Mouse (Mus musculus): ENCODE measurements at regions not wholly inside any gene's neighbourhood (a gene's known extent, or its start where the extent isn't known, plus 50 kb on each side); places are given as distances from the start of the nearest gene placed in this dataset.

- H3K27me3 ChIP-seq (ENCODE audit: control insufficient read depth, insufficient read depth, low read length), result no peaks in the 10 kb centered on the region
- no peak overlapping the region for H3K4me2 ChIP-seq (ENCODE audit: low read depth, low read length)
- ATAC-seq (replicated peaks; ENCODE audit: extremely low read depth, insufficient read depth, low FRiP score), result no peak
- no peak overlapping the region for H3K4me3 ChIP-seq (ENCODE audit: low read length)
- no peaks in the 10 kb centered on the region for H3K36me3 ChIP-seq (ENCODE audit: control insufficient read depth, insufficient read depth)
- no peaks in the 10 kb centered on the region; the same call in 1 of the 2 replicates for H3K9me3 ChIP-seq (replicated peaks; ENCODE audit: control insufficient read depth, low read length)
- H3K4me1 ChIP-seq (ENCODE audit: control insufficient read depth, insufficient read depth, low read length), result no peaks in the 10 kb centered on the region
- no peak overlapping the region for H3K27ac ChIP-seq (ENCODE audit: low read length)
- H3K9ac ChIP-seq (ENCODE audit: low read length), result no peak overlapping the region
- WGBS, result 83% methylated on average over 1 of the region's 1 CpGs
Observed at GRCm38 (mm10) chr2:109487591-109487990, 186.9 kb upstream of the Bdnf start.

DNA sequence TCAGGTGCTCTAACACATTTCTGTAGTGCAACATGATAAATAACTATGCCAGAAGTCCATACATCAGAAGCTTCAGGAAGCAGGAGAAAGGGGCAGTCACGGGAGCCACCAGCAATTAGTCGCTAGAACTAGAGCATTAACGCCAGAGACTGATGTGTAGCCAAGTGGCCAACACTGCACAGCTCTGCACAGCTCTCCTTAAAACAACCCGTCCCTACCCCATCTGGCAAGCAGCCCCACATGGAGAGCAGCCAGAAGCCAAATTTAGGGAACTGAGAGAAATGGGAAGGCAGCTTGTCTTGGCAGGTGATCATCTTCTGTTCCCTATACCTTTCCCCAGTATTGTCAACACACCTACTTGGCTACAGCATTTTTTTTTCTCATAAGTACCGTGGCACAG is 172.3 kb upstream of the Bdnf start:
- no peak overlapping the region for H3K9ac ChIP-seq (ENCODE audit: low read length)
- no peaks in the 10 kb centered on the region for H3K27me3 ChIP-seq (ENCODE audit: control insufficient read depth, insufficient read depth, low read length)
- no peak overlapping the region for H3K4me2 ChIP-seq (ENCODE audit: low read depth, low read length)
- no peak overlapping the region for H3K27ac ChIP-seq (ENCODE audit: low read length)
- no peak for ATAC-seq (replicated peaks; ENCODE audit: extremely low read depth, insufficient read depth, low FRiP score)
- no peaks in the 10 kb centered on the region for H3K36me3 ChIP-seq (ENCODE audit: control insufficient read depth, insufficient read depth)
- no peak overlapping the region for H3K4me3 ChIP-seq (ENCODE audit: low read length)
- no peaks in the 10 kb centered on the region for H3K9me3 ChIP-seq (replicated peaks; ENCODE audit: control insufficient read depth, low read length)
- no peaks in the 10 kb centered on the region for H3K4me1 ChIP-seq (ENCODE audit: control insufficient read depth, insufficient read depth, low read length)
- 54% methylated on average over 5 of the region's 5 CpGs for WGBS

GRCm38 (mm10) chr2:109504906-109505305 is 169.6 kb upstream of the Bdnf start:
- no peak overlapping the region for H3K9ac ChIP-seq (ENCODE audit: low read length)
- no peak overlapping the region for H3K4me2 ChIP-seq (ENCODE audit: low read depth, low read length)
- H3K27ac ChIP-seq (ENCODE audit: low read length), result no peak overlapping the region
- no peaks in the 10 kb centered on the region for H3K36me3 ChIP-seq (ENCODE audit: control insufficient read depth, insufficient read depth)
- WGBS, result 66% methylated on average over 6 of the region's 6 CpGs
- no peak for ATAC-seq (replicated peaks; ENCODE audit: extremely low read depth, insufficient read depth, low FRiP score)
- H3K4me3 ChIP-seq (ENCODE audit: low read length), result no peak overlapping the region
- no peaks in the 10 kb centered on the region for H3K4me1 ChIP-seq (ENCODE audit: control insufficient read depth, insufficient read depth, low read length)
- no peaks in the 10 kb centered on the region for H3K27me3 ChIP-seq (ENCODE audit: control insufficient read depth, insufficient read depth, low read length)
- no peaks in the 10 kb centered on the region for H3K9me3 ChIP-seq (replicated peaks; ENCODE audit: control insufficient read depth, low read length)

DNA sequence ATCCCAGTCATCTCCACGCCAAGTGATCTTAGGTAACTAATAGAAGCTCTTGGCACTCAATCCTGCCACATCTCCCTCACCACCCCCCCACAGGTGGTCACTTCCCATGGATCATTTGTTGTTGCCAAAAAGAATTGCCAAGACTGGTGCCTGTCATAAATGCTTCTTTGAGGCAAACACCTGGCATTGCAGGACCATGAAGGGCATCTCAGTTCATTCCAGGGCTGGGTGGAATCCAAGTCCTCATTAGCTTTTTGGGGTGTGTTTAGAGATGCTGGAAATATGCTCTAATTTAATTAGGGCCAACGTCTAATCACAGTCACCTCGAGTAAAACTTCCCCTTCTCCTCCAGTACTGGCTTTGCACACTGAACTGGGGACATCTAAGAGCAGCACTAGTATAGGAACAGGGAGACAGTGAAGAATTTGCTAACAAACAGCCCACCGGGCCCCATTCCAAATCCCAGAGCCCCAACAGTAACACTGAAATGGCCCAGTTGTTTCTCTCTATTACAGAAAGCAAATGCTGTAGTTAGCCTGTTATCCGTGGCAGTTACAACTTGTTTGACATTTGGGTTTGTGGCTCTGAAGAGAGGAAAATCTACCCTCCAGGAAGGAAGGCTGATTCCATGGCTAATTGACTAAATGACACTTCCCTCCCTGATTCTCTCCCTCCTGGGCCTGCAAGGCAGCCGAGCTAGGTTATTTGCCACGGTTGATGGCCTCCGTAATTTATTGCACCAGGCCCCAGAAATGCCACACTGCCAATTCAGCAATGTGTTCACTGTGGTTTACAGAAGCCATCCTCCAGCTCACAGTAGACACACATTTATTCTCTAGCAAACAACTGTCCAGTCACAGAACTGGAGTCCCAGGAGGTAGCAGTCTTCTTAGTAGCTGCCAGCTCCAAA is 164.2 kb upstream of the Bdnf start:
- H3K4me1 ChIP-seq (ENCODE audit: control insufficient read depth, insufficient read depth, low read length), result no peaks in the 10 kb centered on the region
- 77% methylated on average over 8 of the region's 8 CpGs for WGBS
- ATAC-seq (replicated peaks; ENCODE audit: extremely low read depth, insufficient read depth, low FRiP score), result no peak

DNA sequence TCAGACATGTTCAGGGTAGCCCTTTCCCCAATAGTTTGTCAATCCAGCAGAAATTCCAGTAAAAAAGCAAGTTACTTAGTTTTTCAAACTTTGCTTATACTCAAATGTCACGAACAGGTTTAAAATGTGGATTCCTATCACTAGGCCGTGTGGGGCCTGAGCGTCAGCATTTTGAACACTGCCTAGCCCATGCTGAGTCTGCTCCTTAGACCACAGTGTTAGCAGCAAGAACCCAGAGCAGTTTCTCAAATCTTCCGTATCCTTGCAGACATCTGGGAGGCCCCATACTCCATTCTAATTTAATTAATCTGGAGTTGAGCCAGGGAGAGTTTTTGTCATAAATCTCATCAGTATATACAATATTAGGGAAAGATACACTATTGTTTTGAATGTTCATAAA is 163.4 kb upstream of the Bdnf start:
- H3K4me3 ChIP-seq (ENCODE audit: low read length), result no peak overlapping the region
- no peak overlapping the region for H3K4me2 ChIP-seq (ENCODE audit: low read depth, low read length)
- no peaks in the 10 kb centered on the region for H3K27me3 ChIP-seq (ENCODE audit: control insufficient read depth, insufficient read depth, low read length)
- no peaks in the 10 kb centered on the region for H3K4me1 ChIP-seq (ENCODE audit: control insufficient read depth, insufficient read depth, low read length)
- no peaks in the 10 kb centered on the region for H3K36me3 ChIP-seq (ENCODE audit: control insufficient read depth, insufficient read depth)
- H3K27ac ChIP-seq (ENCODE audit: low read length), result no peak overlapping the region
- no peaks in the 10 kb centered on the region for H3K9me3 ChIP-seq (replicated peaks; ENCODE audit: control insufficient read depth, low read length)
- 84% methylated on average over 4 of the region's 4 CpGs for WGBS
- H3K9ac ChIP-seq (ENCODE audit: low read length), result no peak overlapping the region
- no peak for ATAC-seq (replicated peaks; ENCODE audit: extremely low read depth, insufficient read depth, low FRiP score)

More for the DNA sequence above, 164.2 kb upstream of the Bdnf start:
- no peak overlapping the region for H3K9ac ChIP-seq (ENCODE audit: low read length)
- H3K4me2 ChIP-seq (ENCODE audit: low read depth, low read length), result no peak overlapping the region
- no peaks in the 10 kb centered on the region for H3K9me3 ChIP-seq (replicated peaks; ENCODE audit: control insufficient read depth, low read length)
- H3K27me3 ChIP-seq (ENCODE audit: control insufficient read depth, insufficient read depth, low read length), result no peaks in the 10 kb centered on the region
- H3K4me3 ChIP-seq (ENCODE audit: low read length), result no peak overlapping the region
- no peaks in the 10 kb centered on the region for H3K36me3 ChIP-seq (ENCODE audit: control insufficient read depth, insufficient read depth)
- no peak overlapping the region for H3K27ac ChIP-seq (ENCODE audit: low read length)

GRCm38 (mm10) chr2:109519261-109519660 is 155.2 kb upstream of the Bdnf start:
- H3K4me1 ChIP-seq (ENCODE audit: control insufficient read depth, insufficient read depth, low read length), result no peaks in the 10 kb centered on the region
- no peak overlapping the region for H3K27ac ChIP-seq (ENCODE audit: low read length)
- ATAC-seq (replicated peaks; ENCODE audit: extremely low read depth, insufficient read depth, low FRiP score), result no peak
- H3K36me3 ChIP-seq (ENCODE audit: control insufficient read depth, insufficient read depth), result no peaks in the 10 kb centered on the region
- H3K9ac ChIP-seq (ENCODE audit: low read length), result no peak overlapping the region
- H3K4me3 ChIP-seq (ENCODE audit: low read length), result no peak overlapping the region
- H3K4me2 ChIP-seq (ENCODE audit: low read depth, low read length), result no peak overlapping the region
- WGBS, result 60% methylated on average over 4 of the region's 4 CpGs
- H3K9me3 ChIP-seq (replicated peaks; ENCODE audit: control insufficient read depth, low read length), result no peaks in the 10 kb centered on the region
- H3K27me3 ChIP-seq (ENCODE audit: control insufficient read depth, insufficient read depth, low read length), result no peaks in the 10 kb centered on the region

DNA sequence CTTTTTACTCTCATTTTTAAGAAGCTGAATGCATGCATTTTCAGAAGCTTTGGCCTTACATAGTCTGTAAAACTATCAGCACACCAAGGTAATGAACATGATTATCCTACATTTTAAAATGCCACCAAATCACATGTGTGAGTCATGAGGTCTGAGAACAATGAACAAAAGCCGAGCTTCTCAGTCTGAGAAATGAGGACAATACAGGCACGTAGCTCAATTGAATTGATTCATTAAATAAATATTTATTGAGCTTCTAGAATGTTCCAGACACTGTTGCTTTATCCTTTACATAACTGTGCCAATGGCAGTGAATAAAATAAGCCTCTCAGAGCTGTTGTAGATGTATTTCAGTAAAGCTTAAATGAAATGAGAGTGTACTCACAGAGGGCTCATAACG is 154.0 kb upstream of the Bdnf start:
- WGBS, result 73% methylated on average over 3 of the region's 3 CpGs
- no peaks in the 10 kb centered on the region for H3K36me3 ChIP-seq (ENCODE audit: control insufficient read depth, insufficient read depth)
- no peaks in the 10 kb centered on the region for H3K4me1 ChIP-seq (ENCODE audit: control insufficient read depth, insufficient read depth, low read length)

GRCm38 (mm10) chr2:109539519-109539918 is 135.0 kb upstream of the Bdnf start:
- no peaks in the 10 kb centered on the region for H3K9me3 ChIP-seq (replicated peaks; ENCODE audit: control insufficient read depth, low read length)

More for the DNA sequence above, 154.0 kb upstream of the Bdnf start:
- ATAC-seq (replicated peaks; ENCODE audit: extremely low read depth, insufficient read depth, low FRiP score), result no peak
- H3K4me3 ChIP-seq (ENCODE audit: low read length), result no peak overlapping the region
- H3K9ac ChIP-seq (ENCODE audit: low read length), result no peak overlapping the region
- H3K27me3 ChIP-seq (ENCODE audit: control insufficient read depth, insufficient read depth, low read length), result no peaks in the 10 kb centered on the region
- H3K27ac ChIP-seq (ENCODE audit: low read length), result no peak overlapping the region
- H3K9me3 ChIP-seq (replicated peaks; ENCODE audit: control insufficient read depth, low read length), result no peaks in the 10 kb centered on the region
- H3K4me2 ChIP-seq (ENCODE audit: low read depth, low read length), result no peak overlapping the region

DNA sequence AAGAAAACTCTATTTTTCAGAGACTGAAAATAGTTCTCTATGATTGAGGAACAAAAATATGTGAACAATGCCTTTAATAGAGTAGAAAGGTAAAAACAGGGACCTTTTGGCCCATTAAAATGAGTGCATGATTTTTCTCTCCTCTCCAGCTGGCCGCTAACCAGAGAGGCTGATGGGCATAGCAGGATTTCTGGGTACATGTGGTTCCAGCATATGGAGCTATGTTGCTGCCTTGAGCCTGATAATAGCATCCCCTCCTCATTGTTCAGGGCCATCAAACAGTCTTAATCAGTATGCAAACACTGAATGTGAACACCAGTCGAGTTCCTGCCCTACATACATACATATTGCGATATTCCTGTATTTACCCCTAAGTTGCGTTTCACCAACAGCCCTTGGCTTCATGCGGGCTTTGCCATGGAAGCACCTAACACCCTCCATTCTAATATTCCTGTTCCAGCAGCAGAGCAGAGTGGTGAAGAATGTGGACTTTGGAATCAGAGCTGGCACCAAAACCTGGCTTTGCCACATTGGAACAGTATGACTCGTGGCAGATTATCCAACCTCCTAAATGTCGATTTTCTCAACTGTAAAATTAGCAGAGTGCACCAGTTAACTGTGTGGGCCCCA is 127.9 kb upstream of the Bdnf start:
- no peaks in the 10 kb centered on the region for H3K36me3 ChIP-seq (ENCODE audit: control insufficient read depth, insufficient read depth)
- no peak overlapping the region for H3K27ac ChIP-seq (ENCODE audit: low read length)
- H3K4me1 ChIP-seq (ENCODE audit: control insufficient read depth, insufficient read depth, low read length), result no peaks in the 10 kb centered on the region
- no peaks in the 10 kb centered on the region for H3K9me3 ChIP-seq (replicated peaks; ENCODE audit: control insufficient read depth, low read length)
- no peak overlapping the region for H3K4me2 ChIP-seq (ENCODE audit: low read depth, low read length)
- 81% methylated on average over 7 of the region's 7 CpGs for WGBS
- ATAC-seq (replicated peaks; ENCODE audit: extremely low read depth, insufficient read depth, low FRiP score), result no peak
- H3K4me3 ChIP-seq (ENCODE audit: low read length), result no peak overlapping the region
- H3K9ac ChIP-seq (ENCODE audit: low read length), result no peak overlapping the region
- no peaks in the 10 kb centered on the region for H3K27me3 ChIP-seq (ENCODE audit: control insufficient read depth, insufficient read depth, low read length)

More at GRCm38 (mm10) chr2:109539519-109539918, 135.0 kb upstream of the Bdnf start:
- Histone ChIP-seq H3K36me3 (ENCODE audit: control insufficient read depth, insufficient read depth) (no peaks in the 10 kb centered on the region), H3K4me2 (ENCODE audit: low read depth, low read length) (no peak overlapping the region), H3K27ac (ENCODE audit: low read length) (no peak overlapping the region), H3K4me3 (ENCODE audit: low read length) (no peak overlapping the region), H3K9ac (ENCODE audit: low read length) (no peak overlapping the region), H3K27me3 (ENCODE audit: control insufficient read depth, insufficient read depth, low read length) (no peaks in the 10 kb centered on the region), H3K4me1 (ENCODE audit: control insufficient read depth, insufficient read depth, low read length) (no peaks in the 10 kb centered on the region)
- no peak for ATAC-seq (replicated peaks; ENCODE audit: extremely low read depth, insufficient read depth, low FRiP score)
- 66% methylated on average over 1 of the region's 1 CpGs for WGBS

Measured in heart, embryonic 16.5 days (tissue).